Mouse (Mus musculus) embryonic facial prominence, embryonic 12.5 days (tissue): Measurements from ENCODE around the gene Slc5a5. TPM values are rescaled to one million over a fixed set of nuclear protein-coding genes. Genes with fewer than 3 reads are reported as not detected.

Experiments
- ATAC-seq: fragments of 200-750 bp; cut with Nextera tagmentation; 2 replicates; pipeline ENCODE4 v1.8.0; 2017; ENCODE audit not compliant: insufficient number of reproducible peaks, insufficient read depth, low FRiP score, low TSS enrichment
- H3K27ac ChIP-seq: fragments of 300-500 bp; sonication (generic); 2 replicates; pipeline ENCODE4 v1.5.1; 2016; ENCODE audit warnings: mild to moderate bottlenecking
- H3K27me3 ChIP-seq: fragments of 300-500 bp; sonication (generic); 2 replicates; pipeline ENCODE4 v1.6.1; 2016; ENCODE audit warnings: mild to moderate bottlenecking, moderate library complexity
- H3K36me3 ChIP-seq: fragments of 300-500 bp; sonication (generic); 2 replicates; pipeline ENCODE4 v1.6.1; 2016; ENCODE audit warnings: mild to moderate bottlenecking
- H3K4me1 ChIP-seq: fragments of 300-500 bp; sonication (generic); 2 replicates; pipeline ENCODE4 v1.6.1; 2016
- H3K4me2 ChIP-seq: fragments of 300-500 bp; sonication (generic); replicated peaks from 2 replicates; pipeline ENCODE4 v1.6.1; 2016; ENCODE audit warnings: mild to moderate bottlenecking, moderate library complexity
- H3K4me3 ChIP-seq: fragments of 300-500 bp; sonication (generic); 2 replicates; pipeline ENCODE4 v1.5.1; 2016; ENCODE audit warnings: mild to moderate bottlenecking
- H3K9ac ChIP-seq: fragments of 300-500 bp; sonication (generic); 2 replicates; pipeline ENCODE4 v1.6.1; 2016; ENCODE audit warnings: mild to moderate bottlenecking, moderate library complexity
- H3K9me3 ChIP-seq: fragments of 300-500 bp; sonication (generic); 2 replicates; pipeline ENCODE4 v1.6.1; 2016; ENCODE audit warnings: mild to moderate bottlenecking, moderate library complexity
- WGBS: fragments of 180-500 bp; shearing (Covaris S2); methylation state at CpG from one replicate; pipeline ENCODE4 v1.1.7; 2016; 5-methylcytosine and 5-hydroxymethylcytosine counted together
- polyA plus RNA-seq: library from polyadenylated mRNA; unstranded; fragments of >200 nt; fragmentation: Nextera tagmentation; extraction: Ambion mirVana; gene quantifications from 2 replicates; pipeline ENCODE4 v1.2.1, GENCODE M21; 2016

Slc5a5 gene
- polyA plus RNA-seq, 1 experiment from 2014 or later: 0.20 TPM

- H3K9ac ChIP-seq: no peak overlapping the region
- H3K4me2 ChIP-seq: no peak overlapping the region
- peaks cover 26% of the 10 kb centered on the region for H3K36me3 ChIP-seq
- no peak overlapping the region for H3K27ac ChIP-seq
- no peak overlapping the region for H3K4me3 ChIP-seq
- no peak for ATAC-seq
- H3K9me3 ChIP-seq: no peaks in the 10 kb centered on the region
- peaks cover 55% of the 10 kb centered on the region for H3K27me3 ChIP-seq
- 24% methylated on average over 12 of the region's 12 CpGs for WGBS
- H3K4me1 ChIP-seq: peaks cover 45% of the 10 kb centered on the region
Observed at GRCm38 (mm10) chr8:70893656-70894384, 1.3 kb upstream of the Slc5a5 start.

GRCm38 (mm10) chr8:70892896-70893655, 519 bp upstream of the Slc5a5 start:
- Histone ChIP-seq H3K36me3 (peaks cover 26% of the 10 kb centered on the region), H3K27me3 (peaks cover 59% of the 10 kb centered on the region), H3K9ac (no peak overlapping the region), H3K4me1 (peaks cover 37% of the 10 kb centered on the region), H3K4me3 (peak overlapping the region; percentile 13), H3K4me2 (peak overlapping the region; percentile 44), H3K27ac (no peak overlapping the region), H3K9me3 (no peaks in the 10 kb centered on the region)
- whole genome bisulfite sequencing: 25% methylated on average over 20 of the region's 20 CpGs
- ATAC-seq: 0 out of 2 replicates have a peak, but pooled peaks have one; percentile 1

- Histone ChIP-seq H3K27me3 (peaks cover 59% of the 10 kb centered on the region), H3K4me3 (0 out of 2 replicates have a peak overlapping the region, but pooled peaks have one; percentile 3), H3K4me2 (peak overlapping the region; percentile 44; the same call in 1 of the 2 replicates), H3K27ac (no peak overlapping the region), H3K4me1 (peaks cover 36% of the 10 kb centered on the region), H3K9ac (no peak overlapping the region), H3K36me3 (peaks cover 26% of the 10 kb centered on the region), H3K9me3 (no peaks in the 10 kb centered on the region)
- ATAC-seq: no peak
- 3% methylated on average over 21 of the region's 21 CpGs for WGBS
Observed at GRCm38 (mm10) chr8:70891356-70891755, 1.2 kb downstream of the Slc5a5 start.

DNA sequence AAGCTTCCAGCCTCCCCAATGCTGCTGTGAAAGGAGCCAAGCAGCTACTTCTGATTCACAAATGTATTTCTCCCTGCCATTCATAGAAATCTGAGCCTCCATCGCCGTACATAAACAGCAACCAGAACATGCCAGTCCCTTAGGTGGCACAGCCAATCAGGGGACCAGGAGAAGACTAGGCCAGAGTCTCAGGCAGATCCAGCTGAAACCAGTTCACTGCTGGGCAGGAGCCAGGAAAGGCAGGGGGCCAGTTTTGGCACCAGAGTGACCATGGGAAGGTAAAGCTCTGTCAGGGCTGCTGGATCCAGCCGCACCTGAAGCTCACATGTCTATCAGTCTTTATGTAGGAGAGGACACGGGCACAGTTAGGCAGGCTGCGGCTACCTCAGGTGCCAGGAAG, 1.9 kb downstream of the Slc5a5 start:
- Histone ChIP-seq H3K4me2 (no peak overlapping the region), H3K27me3 (peaks cover 59% of the 10 kb centered on the region), H3K4me1 (peaks cover 30% of the 10 kb centered on the region), H3K9ac (no peak overlapping the region), H3K36me3 (peaks cover 24% of the 10 kb centered on the region), H3K9me3 (no peaks in the 10 kb centered on the region), H3K27ac (no peak overlapping the region), H3K4me3 (no peak overlapping the region)
- WGBS: 86% methylated on average over 5 of the region's 5 CpGs
- no peak for ATAC-seq

DNA sequence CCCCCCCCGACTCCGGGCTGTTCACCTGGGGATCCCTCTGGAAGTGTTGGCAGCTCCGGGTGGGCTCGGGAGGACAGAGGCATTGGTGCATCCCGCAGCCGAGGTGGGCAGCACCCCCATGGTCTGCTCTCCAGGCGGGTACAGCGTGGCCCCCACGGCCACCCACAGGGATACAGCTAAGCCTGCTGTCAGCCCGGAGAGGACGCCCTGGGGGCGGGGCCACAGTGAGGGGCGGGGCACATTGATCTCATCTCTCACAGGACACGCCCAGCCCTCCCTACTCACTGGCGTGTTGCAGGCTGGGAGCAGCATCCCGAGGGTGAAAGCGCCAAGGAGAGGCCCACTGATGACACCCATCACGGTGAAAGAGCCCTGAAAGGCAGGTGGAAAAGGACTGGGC, 4.9 kb downstream of the Slc5a5 start:
- H3K4me2 ChIP-seq: peak overlapping the region; percentile 3; the same call in 1 of the 2 replicates

GRCm38 (mm10) chr8:70885612-70886011, 6.9 kb downstream of the Slc5a5 start:
- 14% methylated on average over 12 of the region's 12 CpGs for WGBS
- Histone ChIP-seq H3K4me3 (no peak overlapping the region), H3K36me3 (no peaks in the 10 kb centered on the region), H3K27me3 (peaks cover 14% of the 10 kb centered on the region), H3K4me1 (0 out of 2 replicates have a peak, but pooled peaks cover 4% of the 10 kb centered on the region), H3K4me2 (no peak overlapping the region), H3K9me3 (no peaks in the 10 kb centered on the region), H3K9ac (no peak overlapping the region), H3K27ac (no peak overlapping the region)
- ATAC-seq: no peak

More for the DNA sequence above, 4.9 kb downstream of the Slc5a5 start:
- Histone ChIP-seq H3K4me3 (no peak overlapping the region), H3K9ac (no peak overlapping the region), H3K27me3 (peaks cover 35% of the 10 kb centered on the region), H3K27ac (no peak overlapping the region), H3K9me3 (no peaks in the 10 kb centered on the region), H3K4me1 (peaks cover 15% of the 10 kb centered on the region), H3K36me3 (no peaks in the 10 kb centered on the region)
- no peak for ATAC-seq
- 2% methylated on average over 18 of the region's 18 CpGs for WGBS

- no peak overlapping the region for H3K27ac ChIP-seq
Observed at GRCm38 (mm10) chr8:70884683-70885082, 7.9 kb downstream of the Slc5a5 start.

DNA sequence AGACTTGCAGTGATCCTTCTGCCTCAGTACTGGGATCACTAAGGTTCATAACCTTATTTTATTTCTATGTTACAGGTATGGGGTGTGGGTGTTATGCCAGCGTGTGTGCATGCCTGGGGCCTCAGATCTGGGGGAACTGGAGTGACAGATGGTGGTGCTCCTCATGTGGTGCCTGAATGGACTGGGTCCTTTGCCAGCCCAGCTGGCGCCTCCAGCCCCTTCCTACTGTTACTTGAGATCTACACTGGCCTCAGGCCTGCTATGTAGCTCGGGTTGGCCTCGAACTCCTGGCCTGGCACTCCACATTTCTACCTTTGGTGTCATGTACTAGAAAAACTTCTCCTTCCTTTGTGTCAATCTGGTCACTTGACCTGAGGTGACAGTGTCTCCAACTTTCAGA, 8.4 kb downstream of the Slc5a5 start:
- peaks cover 7% of the 10 kb centered on the region; the same call in 1 of the 2 replicates for H3K27me3 ChIP-seq
- peaks cover 12% of the 10 kb centered on the region; the same call in 1 of the 2 replicates for H3K4me1 ChIP-seq
- no peaks in the 10 kb centered on the region for H3K36me3 ChIP-seq
- H3K4me2 ChIP-seq: no peak overlapping the region
- no peak overlapping the region for H3K4me3 ChIP-seq
- H3K9me3 ChIP-seq: no peaks in the 10 kb centered on the region
- no peak overlapping the region for H3K9ac ChIP-seq
- no peak for ATAC-seq
- no peak overlapping the region for H3K27ac ChIP-seq
- whole genome bisulfite sequencing: 81% methylated on average over 4 of the region's 4 CpGs

More at GRCm38 (mm10) chr8:70884683-70885082, 7.9 kb downstream of the Slc5a5 start:
- Histone ChIP-seq H3K4me1 (peaks cover 12% of the 10 kb centered on the region; the same call in 1 of the 2 replicates), H3K9me3 (no peaks in the 10 kb centered on the region), H3K4me3 (no peak overlapping the region), H3K36me3 (no peaks in the 10 kb centered on the region), H3K27me3 (peaks cover 8% of the 10 kb centered on the region; the same call in 1 of the 2 replicates), H3K4me2 (no peak overlapping the region), H3K9ac (no peak overlapping the region)
- WGBS: 86% methylated on average over 10 of the region's 10 CpGs
- no peak for ATAC-seq

DNA sequence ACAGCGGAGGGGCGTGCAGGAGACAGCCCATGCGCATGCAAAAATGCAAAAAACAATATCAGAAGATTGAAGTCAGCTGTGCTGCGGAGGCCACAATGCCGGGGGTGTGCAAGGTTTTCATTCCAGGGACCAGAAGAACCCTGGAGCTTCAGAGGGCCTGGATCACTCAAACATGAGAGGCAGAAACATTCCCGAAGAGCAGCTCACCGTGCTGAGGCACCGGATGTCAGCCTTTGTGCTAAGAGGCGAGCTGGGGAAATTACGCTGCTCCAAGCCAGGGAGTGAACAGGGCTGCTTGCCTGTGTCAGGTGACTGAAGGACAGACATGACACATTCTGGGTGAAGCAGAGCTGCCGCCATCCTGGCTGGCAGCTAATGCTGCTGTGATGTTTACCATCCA, 12.0 kb downstream of the Slc5a5 start:
- H3K9ac ChIP-seq: no peak overlapping the region
- no peaks in the 10 kb centered on the region for H3K9me3 ChIP-seq
- H3K27ac ChIP-seq: no peak overlapping the region
- no peak overlapping the region for H3K4me3 ChIP-seq
- H3K27me3 ChIP-seq: no peaks in the 10 kb centered on the region
- H3K4me2 ChIP-seq: no peak overlapping the region
- 19% methylated on average over 11 of the region's 11 CpGs for WGBS
- no peak for ATAC-seq
- H3K36me3 ChIP-seq: no peaks in the 10 kb centered on the region
- peaks cover 12% of the 10 kb centered on the region; the same call in 1 of the 2 replicates for H3K4me1 ChIP-seq

DNA sequence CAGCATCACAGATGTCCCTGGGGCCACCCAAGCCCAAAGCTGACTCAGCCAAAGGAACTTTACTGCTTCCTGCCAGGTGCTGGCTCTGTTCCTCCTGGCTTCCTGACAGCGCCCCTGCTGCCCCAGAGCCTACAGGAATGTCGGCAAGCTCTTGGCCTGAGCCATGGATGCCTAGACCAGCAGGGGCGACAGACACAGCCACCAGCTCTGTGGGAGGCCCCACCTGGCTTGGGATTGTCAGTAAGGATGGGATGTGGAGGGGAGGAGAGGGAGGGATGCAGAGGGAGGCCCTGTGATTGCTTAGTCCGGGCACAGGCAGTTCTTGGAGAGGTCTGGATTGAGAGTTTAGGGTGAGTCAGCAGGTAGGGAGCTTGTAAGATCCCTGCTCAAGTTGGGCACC, 12.4 kb downstream of the Slc5a5 start:
- Histone ChIP-seq H3K27ac (no peak overlapping the region), H3K9ac (0 out of 2 replicates have a peak overlapping the region, but pooled peaks have one; percentile 20), H3K4me1 (peaks cover 12% of the 10 kb centered on the region; the same call in 1 of the 2 replicates), H3K9me3 (no peaks in the 10 kb centered on the region), H3K4me3 (no peak overlapping the region), H3K36me3 (no peaks in the 10 kb centered on the region), H3K4me2 (no peak overlapping the region), H3K27me3 (no peaks in the 10 kb centered on the region)
- ATAC-seq: no peak
- 7% methylated on average over 4 of the region's 4 CpGs for WGBS

DNA sequence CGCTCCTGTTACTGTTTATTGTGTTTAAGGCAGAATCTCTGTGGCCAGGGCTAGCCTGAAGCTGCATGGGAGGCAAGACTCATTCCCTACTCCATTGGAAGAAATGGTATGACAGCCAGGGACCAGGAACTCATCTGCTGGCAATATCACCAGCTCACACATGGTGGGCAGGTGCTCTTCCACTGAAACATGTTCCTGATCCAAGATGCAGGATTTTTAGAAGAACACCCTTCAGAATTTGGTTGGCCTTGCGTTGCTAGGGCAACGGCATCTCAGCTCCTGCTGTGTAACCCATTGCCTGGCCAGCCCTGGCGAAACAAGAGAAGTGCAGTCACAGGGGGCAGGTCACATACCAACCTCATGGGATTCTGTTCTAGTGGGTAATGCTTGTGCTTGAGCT, 13.1 kb downstream of the Slc5a5 start:
- no peak overlapping the region for H3K4me3 ChIP-seq
- H3K27ac ChIP-seq: no peak overlapping the region
- no peaks in the 10 kb centered on the region for H3K9me3 ChIP-seq
- H3K36me3 ChIP-seq: no peaks in the 10 kb centered on the region
- peaks cover 12% of the 10 kb centered on the region; the same call in 1 of the 2 replicates for H3K4me1 ChIP-seq
- H3K27me3 ChIP-seq: no peaks in the 10 kb centered on the region
- WGBS: 52% methylated on average over 4 of the region's 4 CpGs
- ATAC-seq: no peak
- no peak overlapping the region for H3K9ac ChIP-seq
- no peak overlapping the region for H3K4me2 ChIP-seq
